Mouse (Mus musculus): ENCODE data around the gene Hectd4.
"Not testable (repeated sequence)": the region's sequence is repeated elsewhere in the genome, so short reads cannot be mapped to it uniquely, and the experiment has no call there.

- TF ChIP-seq CTCF, EP300 (IDR thresholded peaks at IDR 0.05; ENCODE audit: low read depth): not testable (repeated sequence)
Measured at GRCm38 (mm10) chr5:121205537-121206130, 14.4 kb upstream of the Hectd4 start.

All from liver, postnatal 0 days (tissue).